Mouse (Mus musculus) testis, adult 2 months (tissue): ENCODE measurements at regions not wholly inside any gene's neighbourhood (a gene's known extent, or its start where the extent isn't known, plus 50 kb on each side); places are given as distances from the start of the nearest gene placed in this dataset.

ENCODE experiments used
- CTCF ChIP-seq: fragments of 200-500 bp; IDR thresholded peaks from 2 replicates; pipeline ENCODE4 v1.5.1; 2012; ENCODE audit warnings: low read depth, mild to moderate bottlenecking, inconsistent platforms, low read length, moderate library complexity; ENCODE audit not compliant: control insufficient read depth, insufficient read depth, insufficient replicate concordance
- POLR2A ChIP-seq: fragments of 200-500 bp; IDR thresholded peaks from 2 replicates; pipeline ENCODE4 v1.6.1; 2012; ENCODE audit warnings: low read depth, mild to moderate bottlenecking, inconsistent platforms, low read length, moderate library complexity; ENCODE audit not compliant: control insufficient read depth

DNA sequence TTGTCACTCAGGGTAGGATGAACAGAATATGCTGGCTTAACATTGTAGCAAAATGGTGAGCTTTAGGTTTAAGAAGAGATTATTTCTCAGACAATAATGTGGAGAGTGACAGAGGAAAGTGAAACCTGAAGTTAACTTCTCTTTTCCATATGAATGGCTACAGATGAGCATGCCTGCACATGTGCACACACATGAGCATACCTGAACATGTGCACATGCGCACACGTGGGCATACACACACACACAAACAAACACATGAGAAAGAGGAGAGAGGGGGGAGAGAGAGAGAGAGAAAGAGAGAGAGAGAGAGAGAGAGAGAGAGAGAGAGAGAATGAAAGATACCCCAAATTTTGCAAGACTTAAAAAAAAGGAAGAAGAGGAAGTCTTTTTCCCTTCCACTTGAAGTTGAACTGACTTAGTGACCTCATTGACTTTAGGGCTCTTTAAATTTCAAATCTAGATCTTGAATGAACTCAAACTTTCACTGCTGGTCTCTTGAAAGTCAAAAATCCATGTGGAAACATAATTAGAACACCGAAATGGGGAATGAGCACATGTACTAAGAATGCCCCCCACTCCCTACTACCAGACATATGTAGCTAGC, 105.6 kb downstream of the 1190002N15Rik start:
- no peak for TF ChIP-seq CTCF
- TF ChIP-seq POLR2A: no peak
